ENCODE assay signal across 8 mouse cellular contexts in the genomic region with DNA sequence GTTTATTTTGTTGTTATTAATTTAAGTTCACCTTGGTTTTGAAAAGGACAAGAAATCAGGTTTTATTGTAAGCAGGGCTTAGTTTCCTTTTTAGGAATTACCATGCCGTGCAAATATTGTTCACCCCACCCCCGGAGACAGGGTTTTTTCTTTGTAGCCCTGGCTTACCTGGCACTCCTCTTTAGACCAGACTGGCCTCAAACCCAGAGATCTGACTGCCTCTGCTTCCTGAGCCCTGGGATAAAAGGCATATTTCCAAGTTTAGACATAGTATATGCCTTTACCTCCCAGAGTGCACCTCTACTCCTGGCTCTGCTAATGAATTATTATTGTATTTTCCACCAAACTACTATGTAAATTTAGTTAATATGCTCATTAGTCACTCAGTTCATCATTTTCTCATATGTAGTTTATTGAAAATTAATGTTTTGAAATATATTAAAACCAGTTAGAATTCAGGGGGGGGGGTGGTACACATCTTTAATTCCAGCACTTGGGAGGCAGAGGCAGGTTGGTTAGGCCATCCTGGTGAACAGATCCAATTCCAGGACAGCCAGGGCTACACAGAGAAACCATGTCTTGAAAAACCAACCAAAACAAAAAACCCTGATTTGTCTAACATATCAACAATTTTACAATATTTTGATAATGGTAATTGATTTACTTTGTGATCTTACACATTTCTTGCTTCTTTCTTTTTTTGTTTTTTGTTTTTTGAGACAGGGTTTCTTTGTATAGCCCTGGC. TPM values are rescaled to one million over a fixed set of nuclear protein-coding genes. Genes with fewer than 3 reads are reported as not detected.
DNase-seq lines count a peak whose midpoint lies in the region; ATAC-seq and TF ChIP-seq lines count a peak whose summit lies in the region.
"Had no signal": no experiment of that assay in that cellular context is flagged by ENCODE, and none has a peak within 500 bp of the region (broad histone marks: within the 10 kb centered on the region; RNA-seq: fewer than 3 reads in every experiment).

No protein-coding gene starts in this region.

- no peak for TF ChIP-seq CTCF in kidney, adult 2 months (conservative IDR thresholded peaks at IDR 0.05; ENCODE audit: insufficient read depth, insufficient read length, low read depth, low read length)
- no peak for TF ChIP-seq CTCF in liver, postnatal 0 days (IDR thresholded peaks at IDR 0.05; ENCODE audit: low read depth)

- ATAC-seq in kidney, embryonic 14.5 days (ENCODE audit: low FRiP score, low TSS enrichment): no peak
- no peak for ATAC-seq in hindbrain, embryonic 13.5 days (ENCODE audit: low FRiP score)
- no peak for ATAC-seq in liver, postnatal 0 days

- H3K27me3 ChIP-seq in kidney, embryonic 14.5 days (ENCODE audit: control insufficient read depth, insufficient read depth, low read length): no peaks in the 10 kb centered on the region
- no peaks in the 10 kb centered on the region for H3K27me3 ChIP-seq in kidney, adult 2 months (replicated peaks; ENCODE audit: control insufficient read depth, insufficient read depth, low read length)
- no peaks in the 10 kb centered on the region for H3K27me3 ChIP-seq in hindbrain, embryonic 13.5 days
- H3K27me3 ChIP-seq in liver, postnatal 0 days (ENCODE audit: insufficient read depth, low read length): no peaks in the 10 kb centered on the region

- no peaks in the 10 kb centered on the region for H3K9me3 ChIP-seq in kidney, embryonic 14.5 days (ENCODE audit: control insufficient read depth, low read length)
- no peaks in the 10 kb centered on the region for H3K9me3 ChIP-seq in hindbrain, embryonic 13.5 days
- H3K9me3 ChIP-seq in liver, postnatal 0 days (ENCODE audit: low read length): no peaks in the 10 kb centered on the region

- WGBS in kidney, embryonic 14.5 days: 77% methylated on average over 2 of the region's 2 CpGs
- 42% methylated on average over 2 of the region's 2 CpGs for WGBS in kidney, adult 2 months
- 85% methylated on average over 2 of the region's 2 CpGs for WGBS in hindbrain, embryonic 13.5 days
- 41% methylated on average over 2 of the region's 2 CpGs for WGBS in liver, postnatal 0 days (ENCODE audit: insufficient replicate concordance)

- DNase-seq in kidney, adult 2 months: no peak
- DNase-seq in liver, postnatal 0 days: no peak
- no peak for DNase-seq in embryo, embryonic 11 days
- DNase-seq in urinary bladder, postnatal 25 days (ENCODE audit: low spot score): no peak

- H3K4me3 ChIP-seq in kidney, embryonic 14.5 days (ENCODE audit: low read length): peak overlapping the region; percentile 81; the same call in 1 of the 2 replicates
- H3K4me3 ChIP-seq in kidney, adult 2 months (ENCODE audit: insufficient read depth, low read depth, low read length): no peak overlapping the region
- 0 out of 2 replicates have a peak overlapping the region, but pooled peaks have one; percentile 14 for H3K4me3 ChIP-seq in brown adipose tissue, adult 24 weeks (ENCODE audit: insufficient read depth, low read depth, low read length)
- H3K4me3 ChIP-seq in hindbrain, embryonic 13.5 days: no peak overlapping the region
- H3K4me3 ChIP-seq in liver, postnatal 0 days (ENCODE audit: low read depth, low read length): peak overlapping the region; percentile 82

- TF ChIP-seq POLR2A in kidney, adult 2 months (IDR thresholded peaks at IDR 0.05; ENCODE audit: low read depth, low read length): no peak

- no peak overlapping the region for H3K27ac ChIP-seq in kidney, embryonic 14.5 days (ENCODE audit: low read depth, low read length)
- H3K27ac ChIP-seq in kidney, adult 2 months (ENCODE audit: insufficient read depth, low read depth, low read length): no peak overlapping the region
- no peak overlapping the region for H3K27ac ChIP-seq in brown adipose tissue, adult 24 weeks (replicated peaks; ENCODE audit: low read depth, low read length)
- H3K27ac ChIP-seq in hindbrain, embryonic 13.5 days: no peak overlapping the region
- no peak overlapping the region for H3K27ac ChIP-seq in liver, postnatal 0 days (ENCODE audit: low read depth)
- H3K27ac ChIP-seq: left cerebral cortex, adult 2 months had no signal

- peak overlapping the region; percentile 55 for H3K4me2 ChIP-seq in kidney, embryonic 14.5 days (replicated peaks; ENCODE audit: low read depth, low read length)
- peak overlapping the region; percentile 91 for H3K4me2 ChIP-seq in hindbrain, embryonic 13.5 days
- peak overlapping the region; percentile 73 for H3K4me2 ChIP-seq in liver, postnatal 0 days (ENCODE audit: low read depth, low read length)

- H3K36me3 ChIP-seq in kidney, embryonic 14.5 days (ENCODE audit: control insufficient read depth, insufficient read depth, low read length): no peaks in the 10 kb centered on the region
- no peaks in the 10 kb centered on the region for H3K36me3 ChIP-seq in kidney, adult 2 months (ENCODE audit: control insufficient read depth, insufficient read depth, low read length)
- H3K36me3 ChIP-seq in hindbrain, embryonic 13.5 days: no peaks in the 10 kb centered on the region
- no peaks in the 10 kb centered on the region for H3K36me3 ChIP-seq in liver, postnatal 0 days (replicated peaks; ENCODE audit: insufficient read depth, low read length)

- peaks cover 9% of the 10 kb centered on the region for H3K4me1 ChIP-seq in kidney, embryonic 14.5 days (ENCODE audit: control insufficient read depth, insufficient read depth, low read length)
- H3K4me1 ChIP-seq in kidney, adult 2 months (ENCODE audit: control insufficient read depth, insufficient read depth, low read length): peaks cover 13% of the 10 kb centered on the region; the same call in 1 of the 2 replicates
- H3K4me1 ChIP-seq in brown adipose tissue, adult 24 weeks (ENCODE audit: control insufficient read depth, insufficient read depth, insufficient read length, low read length): peaks cover 7% of the 10 kb centered on the region; the same call in 1 of the 2 replicates
- H3K4me1 ChIP-seq in hindbrain, embryonic 13.5 days (replicated peaks): peaks cover 11% of the 10 kb centered on the region
- 0 out of 2 replicates have a peak, but pooled peaks cover 8% of the 10 kb centered on the region for H3K4me1 ChIP-seq in liver, postnatal 0 days (ENCODE audit: insufficient read depth)

- no peak overlapping the region for H3K9ac ChIP-seq in kidney, embryonic 14.5 days (ENCODE audit: low read depth, low read length)
- no peak overlapping the region for H3K9ac ChIP-seq in hindbrain, embryonic 13.5 days
- H3K9ac ChIP-seq in liver, postnatal 0 days (replicated peaks): no peak overlapping the region

- TF ChIP-seq EP300 in liver, postnatal 0 days (IDR thresholded peaks at IDR 0.05; ENCODE audit: low read depth): no peak

RNA-seq across cellular contexts. Expression of a gene that starts 4.8 kb away (rescaled TPM):
- 33.3 and 49.3 TPM in 2 replicates for polyA plus RNA-seq in kidney, embryonic 14.5 days (2014; fragmentation: Nextera tagmentation; extraction: Ambion mirVana)
- polyA plus RNA-seq in kidney, adult 2 months (2012; rRNA removed): 43.4 and 63.3 TPM in 2 replicates
- 38.5 and 38.8 TPM in 2 replicates for polyA plus RNA-seq in brown adipose tissue, adult 24 weeks (2012; ENCODE audit: insufficient read depth, insufficient read length, missing spikeins)
- polyA plus RNA-seq in hindbrain, embryonic 13.5 days (2015; fragmentation: Nextera tagmentation; extraction: Ambion mirVana): 23.1 and 23.3 TPM in 2 replicates
- 16.2 and 17.3 TPM in 2 replicates for polyA plus RNA-seq in liver, postnatal 0 days (2015; fragmentation: Nextera tagmentation; extraction: Ambion mirVana)

RNA-seq across cellular contexts. Expression of a gene that starts 7.8 kb away (rescaled TPM):
- not detected in 2 replicates for polyA plus RNA-seq in kidney, embryonic 14.5 days (2014; fragmentation: Nextera tagmentation; extraction: Ambion mirVana)
- polyA plus RNA-seq in kidney, adult 2 months (2012; rRNA removed): 0.04 and 0.05 TPM in 2 replicates
- polyA plus RNA-seq in brown adipose tissue, adult 24 weeks (2012; ENCODE audit: insufficient read depth, insufficient read length, missing spikeins): 1.9 and 2.2 TPM in 2 replicates
- polyA plus RNA-seq in hindbrain, embryonic 13.5 days (2015; fragmentation: Nextera tagmentation; extraction: Ambion mirVana): not detected in 2 replicates
- polyA plus RNA-seq in liver, postnatal 0 days (2015; fragmentation: Nextera tagmentation; extraction: Ambion mirVana): not detected in 2 replicates

Comparison
In these comparisons a context has a peak if more than half of its experiments do, and no peak if none do; other contexts are left out.
1. H3K4me3 ChIP-seq: peak in kidney, embryonic 14.5 days (single experiment), brown adipose tissue, adult 24 weeks (single experiment) and liver, postnatal 0 days (single experiment); none in kidney, adult 2 months (single experiment) and hindbrain, embryonic 13.5 days (single experiment).
2. Peak in every context shown above with its lines, with median percentiles within 50 percentile points of each other: H3K4me2 ChIP-seq.